Comparison of ENCODE assay signal across 14 mouse cellular contexts in genomic region chr9:105488363-105488762, GRCm38 (mm10).
"Had no signal": no experiment of that assay in that cellular context is flagged by ENCODE, and none has a peak within 500 bp of the region (broad histone marks: within the 10 kb centered on the region; RNA-seq: fewer than 3 reads in every experiment).

No protein-coding gene starts in this region.

- H3K36me3 ChIP-seq: intestine, embryonic 15.5 days; limb, embryonic 13.5 days; stomach, embryonic 15.5 days had no signal

- H3K4me2 ChIP-seq: intestine, embryonic 15.5 days; limb, embryonic 13.5 days; midbrain, embryonic 11.5 days; stomach, embryonic 15.5 days had no signal

- H3K9ac ChIP-seq: intestine, embryonic 15.5 days; limb, embryonic 13.5 days; liver, embryonic 14.5 days; stomach, embryonic 15.5 days had no signal

- H3K27me3 ChIP-seq: intestine, embryonic 15.5 days; limb, embryonic 13.5 days; megakaryocyte, embryonic 14.5 days; stomach, embryonic 15.5 days had no signal

- ATAC-seq: intestine, embryonic 15.5 days had no signal

- H3K4me1 ChIP-seq: stomach, embryonic 15.5 days had no signal

- H3K27ac ChIP-seq: intestine, embryonic 15.5 days; limb, embryonic 13.5 days; liver, embryonic 14.5 days; macrophage; stomach, embryonic 15.5 days had no signal

- H3K4me3 ChIP-seq: intestine, embryonic 15.5 days; limb, embryonic 13.5 days; megakaryocyte, embryonic 14.5 days; stomach, embryonic 15.5 days had no signal

- DNase-seq: kidney, adult 18-20 months; kidney, postnatal 25 days; layer of hippocampus, adult 9-11 months; left cerebral cortex, postnatal 4 days; right cerebral cortex, postnatal 14 days; thymus, adult 2 months; thymus, postnatal 25 days had no signal

- H3K9me3 ChIP-seq: intestine, embryonic 15.5 days; limb, embryonic 13.5 days; megakaryocyte, embryonic 14.5 days; stomach, embryonic 15.5 days had no signal
